Mouse (Mus musculus) liver, embryonic 11.5 days (tissue): Measurements from ENCODE around the gene Nlgn1. TPM values are rescaled to one million over a fixed set of nuclear protein-coding genes. Genes with fewer than 3 reads are reported as not detected.

Experiments
- ATAC-seq: fragments of 200-750 bp; cut with Nextera tagmentation; replicated peaks from 2 replicates; pipeline ENCODE4 v1.8.0; 2017; ENCODE audit warnings: moderate number of reproducible peaks, mild to moderate bottlenecking, moderate TSS enrichment, moderate library complexity; ENCODE audit not compliant: low FRiP score
- DNase-seq: peaks from one replicate; pipeline ENCODE4 v3.0.0-alpha.2; 2017; ENCODE audit warnings: low spot score
- H3K27ac ChIP-seq: fragments of 300-500 bp; sonication (generic); 2 replicates; pipeline ENCODE4 v1.5.1; 2014; ENCODE audit warnings: mild to moderate bottlenecking, low read depth, low read length, control low read depth
- H3K27me3 ChIP-seq: fragments of 300-500 bp; sonication (generic); replicated peaks from 2 replicates; pipeline ENCODE4 v1.6.1; 2014; ENCODE audit warnings: low read length, mixed read lengths; ENCODE audit not compliant: control insufficient read depth, insufficient read depth
- H3K36me3 ChIP-seq: fragments of 300-500 bp; sonication (generic); 2 replicates; pipeline ENCODE4 v1.6.1; 2014; ENCODE audit warnings: mild to moderate bottlenecking, low read length, moderate library complexity, mixed read lengths; ENCODE audit not compliant: control insufficient read depth, insufficient read depth
- H3K4me1 ChIP-seq: fragments of 300-500 bp; sonication (generic); replicated peaks from 2 replicates; pipeline ENCODE4 v1.6.1; 2014; ENCODE audit warnings: low read length, mixed read lengths; ENCODE audit not compliant: control insufficient read depth, insufficient read depth
- H3K4me2 ChIP-seq: fragments of 300-500 bp; sonication (generic); 2 replicates; pipeline ENCODE4 v1.6.1; 2014; ENCODE audit warnings: mild to moderate bottlenecking, control low read depth, moderate library complexity
- H3K4me3 ChIP-seq: fragments of 300-500 bp; sonication (generic); 2 replicates; pipeline ENCODE4 v1.5.1; 2014; ENCODE audit warnings: low read depth, low read length, control low read depth
- H3K9ac ChIP-seq: fragments of 300-500 bp; sonication (generic); 2 replicates; pipeline ENCODE4 v1.6.1; 2014; ENCODE audit warnings: low read depth, low read length, control low read depth
- H3K9me3 ChIP-seq: fragments of 300-500 bp; sonication (generic); 2 replicates; pipeline ENCODE4 v1.6.1; 2016; ENCODE audit warnings: low read length, inconsistent platforms, mixed read lengths; ENCODE audit not compliant: control insufficient read depth
- WGBS: fragments of 180-500 bp; shearing (Covaris S2); extraction: QIAGEN DNeasy Blood & Tissue Kit; methylation state at CpG from one replicate; pipeline ENCODE4 v1.1.7; 2014; 5-methylcytosine and 5-hydroxymethylcytosine counted together
- polyA plus RNA-seq: library from polyadenylated mRNA; unstranded; fragments of >200 nt; fragmentation: Nextera tagmentation; extraction: Ambion mirVana; gene quantifications from 2 replicates; pipeline ENCODE4 v1.2.1, GENCODE M21; 2014

Nlgn1 gene
- polyA plus RNA-seq, 1 experiment from 2014 or later: 0.11 TPM

DNA sequence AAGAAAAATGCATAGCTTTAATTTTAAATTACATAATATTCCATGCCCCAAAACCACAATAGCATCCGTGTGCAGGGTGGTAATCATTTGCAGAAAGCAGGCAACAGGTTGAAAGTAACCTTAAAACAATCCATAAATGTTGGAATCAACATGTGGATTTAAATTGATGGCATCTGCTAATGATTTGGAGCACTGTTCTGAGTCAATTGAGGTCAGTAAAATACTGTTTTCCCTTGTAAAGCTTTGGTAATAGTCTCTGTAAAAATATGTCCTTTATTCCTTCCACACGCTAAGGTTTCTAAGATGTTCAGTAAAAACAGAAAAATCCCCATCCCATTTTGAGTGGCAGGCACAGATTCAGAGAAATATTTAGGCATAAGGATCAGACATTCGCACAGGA is 888.6 kb downstream of the Nlgn1 start:
- Histone ChIP-seq H3K36me3 (no peaks in the 10 kb centered on the region), H3K27me3 (no peaks in the 10 kb centered on the region), H3K4me3 (no peak overlapping the region), H3K27ac (no peak overlapping the region), H3K9me3 (no peaks in the 10 kb centered on the region), H3K4me2 (no peak overlapping the region), H3K4me1 (no peaks in the 10 kb centered on the region), H3K9ac (no peak overlapping the region)
- 73% methylated on average over 3 of the region's 3 CpGs for WGBS
- DNase-seq (no peak), ATAC-seq (no peak)

DNA sequence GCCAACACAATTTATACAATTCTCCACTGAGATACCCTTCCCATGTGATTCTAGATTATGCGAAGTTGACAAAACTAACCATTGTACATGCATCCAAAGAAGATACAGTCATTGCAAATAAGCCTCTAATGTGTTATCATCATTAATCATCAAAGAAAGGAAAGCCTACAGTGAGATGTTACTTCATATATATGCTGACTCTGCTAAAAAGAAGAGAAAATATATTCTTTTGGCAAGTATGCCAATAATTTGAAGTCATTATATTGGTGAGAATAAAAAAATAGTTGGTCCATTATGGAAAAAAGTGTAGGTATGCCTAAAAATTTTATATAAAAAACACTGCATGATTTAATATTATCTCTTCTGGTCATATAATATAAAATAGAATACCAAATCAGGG is 889.6 kb downstream of the Nlgn1 start:
- Histone ChIP-seq H3K27ac (no peak overlapping the region), H3K4me1 (no peaks in the 10 kb centered on the region), H3K27me3 (no peaks in the 10 kb centered on the region), H3K9me3 (no peaks in the 10 kb centered on the region), H3K4me3 (no peak overlapping the region), H3K36me3 (no peaks in the 10 kb centered on the region), H3K9ac (no peak overlapping the region), H3K4me2 (no peak overlapping the region)
- 85% methylated on average over 1 of the region's 1 CpGs for WGBS
- DNase-seq (no peak), ATAC-seq (no peak)

DNA sequence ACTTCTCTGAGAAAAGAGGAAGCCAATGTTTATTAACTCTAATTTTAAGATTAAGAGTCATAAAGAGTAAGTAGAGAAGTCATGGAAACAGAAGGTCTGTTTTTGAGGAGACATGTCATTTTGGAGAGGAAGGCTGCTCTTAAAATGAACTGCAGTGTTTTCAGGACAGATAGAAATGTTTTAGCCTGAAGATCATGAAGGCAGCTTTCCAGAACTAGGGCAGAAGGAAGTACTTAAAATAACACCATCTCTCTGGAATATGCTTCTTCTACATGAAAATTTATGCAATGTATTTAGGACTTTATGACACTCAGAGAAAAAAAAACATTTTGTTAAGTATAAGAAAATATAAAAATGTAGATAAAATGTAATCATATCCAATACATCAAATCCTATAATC is 905.3 kb downstream of the Nlgn1 start:
- H3K4me2 ChIP-seq: no peak overlapping the region
- no peaks in the 10 kb centered on the region for H3K27me3 ChIP-seq
- H3K9ac ChIP-seq: no peak overlapping the region
- no peak overlapping the region for H3K4me3 ChIP-seq
- no peak overlapping the region for H3K27ac ChIP-seq
- H3K4me1 ChIP-seq: no peaks in the 10 kb centered on the region
- H3K36me3 ChIP-seq: no peaks in the 10 kb centered on the region
- ATAC-seq: no peak
- no peaks in the 10 kb centered on the region for H3K9me3 ChIP-seq
- no peak for DNase-seq

DNA sequence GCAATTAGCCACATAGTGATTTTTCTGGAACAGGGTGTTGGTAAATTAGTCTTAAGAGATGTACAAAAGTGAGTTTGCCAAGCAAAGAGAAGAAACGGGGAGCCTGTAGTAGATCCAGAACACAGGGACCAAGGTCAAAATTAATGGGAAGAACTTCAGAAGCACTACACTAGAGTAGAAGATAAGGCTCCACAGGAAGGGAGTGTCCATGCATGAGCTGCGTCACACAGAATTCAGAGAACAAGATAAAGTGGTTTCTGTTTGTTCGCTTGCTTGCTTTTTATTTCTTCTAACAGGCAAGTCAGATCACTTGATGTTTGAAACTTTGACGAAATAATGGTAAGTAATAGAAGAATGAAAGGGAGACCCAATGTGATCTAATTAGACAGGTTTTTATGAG is 920.3 kb downstream of the Nlgn1 start:
- H3K27me3 ChIP-seq: no peaks in the 10 kb centered on the region
- WGBS: 76% methylated on average over 4 of the region's 4 CpGs
- no peak overlapping the region for H3K4me2 ChIP-seq
- no peak overlapping the region for H3K27ac ChIP-seq
- DNase-seq: no peak
- no peaks in the 10 kb centered on the region for H3K9me3 ChIP-seq
- no peak overlapping the region for H3K4me3 ChIP-seq
- H3K36me3 ChIP-seq: no peaks in the 10 kb centered on the region
- ATAC-seq: no peak
- H3K4me1 ChIP-seq: no peaks in the 10 kb centered on the region
- no peak overlapping the region for H3K9ac ChIP-seq
